Mouse (Mus musculus): ENCODE measurements around the gene Slx4.

DNA sequence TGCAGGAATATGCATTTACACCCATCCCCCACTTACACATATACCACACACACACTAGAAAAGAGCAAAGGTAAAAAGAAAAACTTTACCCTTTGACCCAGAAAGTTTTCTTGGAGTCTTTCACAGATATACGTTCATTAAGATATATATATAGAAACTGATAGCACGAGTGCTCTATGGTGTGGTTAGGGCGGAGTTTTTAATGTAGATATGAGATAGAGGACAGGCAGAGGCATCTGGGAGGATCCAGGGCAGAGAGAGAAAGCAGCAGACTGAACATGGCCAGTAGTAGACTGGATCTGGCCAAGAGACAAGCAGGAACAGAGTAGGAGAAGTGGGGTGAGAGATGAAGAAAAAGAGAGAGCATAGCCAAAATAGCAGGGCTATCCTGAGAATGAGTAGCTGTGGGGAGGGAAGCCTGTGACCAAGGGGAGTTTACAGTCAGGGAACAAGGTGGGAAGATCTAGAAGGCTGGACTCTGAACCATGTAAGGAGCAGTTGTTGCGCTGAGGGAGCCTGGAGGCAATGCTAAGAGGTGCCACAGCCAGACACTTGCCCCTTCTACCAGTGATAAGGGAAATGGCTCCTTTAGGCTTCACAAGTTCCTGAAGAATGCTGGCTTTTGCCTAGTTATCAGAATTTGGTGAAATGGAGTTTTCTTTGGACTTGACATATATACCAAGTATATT is 9.5 kb upstream of the Slx4 start:
- no peak for TF ChIP-seq CTCF (conservative IDR thresholded peaks at IDR 0.05; ENCODE audit: low read length)
- no peak for TF ChIP-seq NANOG (IDR thresholded peaks at IDR 0.05; ENCODE audit: borderline replicate concordance, low read length)
- no peak for TF ChIP-seq POU5F1 (IDR thresholded peaks at IDR 0.05; ENCODE audit: borderline replicate concordance, low read length)
